Mouse (Mus musculus): ENCODE measurements around the gene Sowaha.

DNA sequence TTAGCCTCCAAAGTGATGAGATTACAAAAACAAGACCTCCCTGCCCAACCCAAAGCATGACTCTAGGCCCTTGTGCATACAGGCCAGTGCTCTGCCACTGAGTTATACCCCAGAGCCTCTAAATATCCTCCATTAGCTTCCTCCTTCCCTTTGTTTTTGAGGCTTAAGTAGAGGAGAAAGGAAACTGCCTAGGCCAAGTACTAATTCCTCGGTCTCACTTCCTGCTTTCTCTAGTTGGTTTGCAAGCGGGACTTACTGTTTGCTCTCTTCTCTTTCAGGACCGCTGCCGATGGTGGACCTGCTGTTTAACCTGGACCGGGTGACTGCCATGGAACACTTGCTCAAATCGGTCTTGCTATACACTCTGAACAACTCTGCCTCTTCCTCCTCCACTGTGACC is 43.7 kb downstream of the Sowaha start:
- no peak for TF ChIP-seq CTCF (IDR thresholded peaks at IDR 0.05; ENCODE audit: low read depth, low read length)
- no peak for TF ChIP-seq POLR2A (IDR thresholded peaks at IDR 0.05; ENCODE audit: insufficient read depth, low read length)
